Mouse (Mus musculus): ENCODE data around the gene Trim47.

GRCm38 (mm10) chr11:116058022-116058614 lies 68.9 kb downstream of the Trim47 start:
- TF ChIP-seq MAX (IDR thresholded peaks at IDR 0.05; ENCODE audit: low read depth) (no peak), E2F4 (IDR thresholded peaks at IDR 0.05; ENCODE audit: insufficient read depth) (no peak), TCF12 (IDR thresholded peaks at IDR 0.05; ENCODE audit: insufficient read depth, poor library complexity, severe bottlenecking) (no peak)
